Mouse (Mus musculus): ENCODE results near the gene Casc3. TPM values are rescaled to one million over a fixed set of nuclear protein-coding genes. Genes with fewer than 3 reads are reported as not detected.
"Not testable (repeated sequence)": the region's sequence is repeated elsewhere in the genome, so short reads cannot be mapped to it uniquely, and the experiment has no call there.

Casc3 gene
- polyA plus RNA-seq, 1 experiment = 3.3 TPM

GRCm38 (mm10) chr11:98808417-98808816 lies 3.7 kb downstream of the Casc3 start:
- no peak for TF ChIP-seq TAL1 (IDR thresholded peaks at IDR 0.05; ENCODE audit: low read length)
- TF ChIP-seq GATA1 (IDR thresholded peaks at IDR 0.05; ENCODE audit: low read length) = no peak
- H3K4me3 ChIP-seq (replicated peaks) = peak overlapping the region; percentile 95
- peaks cover 34% of the 10 kb centered on the region for H3K4me1 ChIP-seq (ENCODE audit: control insufficient read depth)
- H3K27me3 ChIP-seq (ENCODE audit: control insufficient read depth) = no peaks in the 10 kb centered on the region
- H3K9me3 ChIP-seq (ENCODE audit: control insufficient read depth, low read length) = peaks cover 3% of the 10 kb centered on the region
- H3K36me3 ChIP-seq (ENCODE audit: control insufficient read depth) = peaks cover 74% of the 10 kb centered on the region

- peak overlapping the region; percentile 95 for H3K4me3 ChIP-seq (replicated peaks)
- H3K4me1 ChIP-seq (ENCODE audit: control insufficient read depth) = peaks cover 34% of the 10 kb centered on the region
- H3K9me3 ChIP-seq (ENCODE audit: control insufficient read depth, low read length) = peaks cover 3% of the 10 kb centered on the region
- no peaks in the 10 kb centered on the region for H3K27me3 ChIP-seq (ENCODE audit: control insufficient read depth)
- H3K36me3 ChIP-seq (ENCODE audit: control insufficient read depth) = peaks cover 74% of the 10 kb centered on the region
- no peak for TF ChIP-seq TAL1 (IDR thresholded peaks at IDR 0.05; ENCODE audit: low read length)
- no peak for TF ChIP-seq GATA1 (IDR thresholded peaks at IDR 0.05; ENCODE audit: low read length)
Observed at GRCm38 (mm10) chr11:98809457-98810290, 5.0 kb downstream of the Casc3 start.

GRCm38 (mm10) chr11:98810686-98811085 lies 6.0 kb downstream of the Casc3 start:
- peaks cover 34% of the 10 kb centered on the region for H3K4me1 ChIP-seq (ENCODE audit: control insufficient read depth)
- H3K27me3 ChIP-seq (ENCODE audit: control insufficient read depth) = no peaks in the 10 kb centered on the region
- H3K36me3 ChIP-seq (ENCODE audit: control insufficient read depth) = peaks cover 74% of the 10 kb centered on the region
- TF ChIP-seq GATA1 (IDR thresholded peaks at IDR 0.05; ENCODE audit: low read length) = no peak
- no peak for TF ChIP-seq TAL1 (IDR thresholded peaks at IDR 0.05; ENCODE audit: low read length)
- H3K9me3 ChIP-seq (ENCODE audit: control insufficient read depth, low read length) = peaks cover 3% of the 10 kb centered on the region
- H3K4me3 ChIP-seq (replicated peaks) = peak overlapping the region; percentile 95

- no peak overlapping the region for H3K4me3 ChIP-seq (replicated peaks)
- peaks cover 5% of the 10 kb centered on the region for H3K4me1 ChIP-seq (ENCODE audit: control insufficient read depth)
- peaks cover 97% of the 10 kb centered on the region for H3K36me3 ChIP-seq (ENCODE audit: control insufficient read depth)
- no peak for TF ChIP-seq GATA1 (IDR thresholded peaks at IDR 0.05; ENCODE audit: low read length)
- TF ChIP-seq TAL1 (IDR thresholded peaks at IDR 0.05; ENCODE audit: low read length) = no peak
- no peaks in the 10 kb centered on the region for H3K9me3 ChIP-seq (ENCODE audit: control insufficient read depth, low read length)
- H3K27me3 ChIP-seq (ENCODE audit: control insufficient read depth) = no peaks in the 10 kb centered on the region
Observed at GRCm38 (mm10) chr11:98816706-98817239, 12.1 kb downstream of the Casc3 start.

GRCm38 (mm10) chr11:98820968-98821367 lies 16.3 kb downstream of the Casc3 start:
- no peak overlapping the region for H3K4me3 ChIP-seq (replicated peaks)
- TF ChIP-seq TAL1 (IDR thresholded peaks at IDR 0.05; ENCODE audit: low read length) = no peak
- no peak for TF ChIP-seq GATA1 (IDR thresholded peaks at IDR 0.05; ENCODE audit: low read length)
- peaks cover 97% of the 10 kb centered on the region for H3K36me3 ChIP-seq (ENCODE audit: control insufficient read depth)
- H3K27me3 ChIP-seq (ENCODE audit: control insufficient read depth) = no peaks in the 10 kb centered on the region
- H3K4me1 ChIP-seq (ENCODE audit: control insufficient read depth) = peaks cover 21% of the 10 kb centered on the region
- H3K9me3 ChIP-seq (ENCODE audit: control insufficient read depth, low read length) = no peaks in the 10 kb centered on the region

GRCm38 (mm10) chr11:98826071-98826470 lies 21.4 kb downstream of the Casc3 start:
- Histone ChIP-seq H3K4me1 (ENCODE audit: control insufficient read depth) (peaks cover 37% of the 10 kb centered on the region), H3K36me3 (ENCODE audit: control insufficient read depth) (peaks cover 98% of the 10 kb centered on the region)
- not testable (repeated sequence) for H3K27me3 ChIP-seq (ENCODE audit: control insufficient read depth); H3K9me3 ChIP-seq (ENCODE audit: control insufficient read depth, low read length); H3K4me3 ChIP-seq (replicated peaks)

- Histone ChIP-seq H3K36me3 (ENCODE audit: control insufficient read depth) (peaks cover 98% of the 10 kb centered on the region), H3K9me3 (ENCODE audit: control insufficient read depth, low read length) (no peaks in the 10 kb centered on the region), H3K4me1 (ENCODE audit: control insufficient read depth) (peaks cover 37% of the 10 kb centered on the region), H3K27me3 (ENCODE audit: control insufficient read depth) (no peaks in the 10 kb centered on the region), H3K4me3 (replicated peaks) (no peak overlapping the region)
- no peak for TF ChIP-seq GATA1 (IDR thresholded peaks at IDR 0.05; ENCODE audit: low read length)
Observed at GRCm38 (mm10) chr11:98827877-98828276, 23.2 kb downstream of the Casc3 start.

GRCm38 (mm10) chr11:98829091-98829775 lies 24.5 kb downstream of the Casc3 start:
- Histone ChIP-seq H3K9me3 (ENCODE audit: control insufficient read depth, low read length) (no peaks in the 10 kb centered on the region), H3K4me3 (replicated peaks) (no peak overlapping the region), H3K4me1 (ENCODE audit: control insufficient read depth) (peaks cover 32% of the 10 kb centered on the region), H3K27me3 (ENCODE audit: control insufficient read depth) (no peaks in the 10 kb centered on the region), H3K36me3 (ENCODE audit: control insufficient read depth) (peaks cover 99% of the 10 kb centered on the region)
- no peak for TF ChIP-seq GATA1 (IDR thresholded peaks at IDR 0.05; ENCODE audit: low read length)
- TF ChIP-seq TAL1 (IDR thresholded peaks at IDR 0.05; ENCODE audit: low read length) = no peak

- Histone ChIP-seq H3K27me3 (ENCODE audit: control insufficient read depth) (no peaks in the 10 kb centered on the region), H3K4me3 (replicated peaks) (no peak overlapping the region), H3K36me3 (ENCODE audit: control insufficient read depth) (peaks cover 99% of the 10 kb centered on the region), H3K4me1 (ENCODE audit: control insufficient read depth) (peaks cover 27% of the 10 kb centered on the region), H3K9me3 (ENCODE audit: control insufficient read depth, low read length) (no peaks in the 10 kb centered on the region)
- no peak for TF ChIP-seq GATA1 (IDR thresholded peaks at IDR 0.05; ENCODE audit: low read length)
- TF ChIP-seq TAL1 (IDR thresholded peaks at IDR 0.05; ENCODE audit: low read length) = no peak
Observed at GRCm38 (mm10) chr11:98829875-98830274, 25.2 kb downstream of the Casc3 start.
